Mouse (Mus musculus) testis, adult 2 months (tissue): ENCODE results near the gene Hadh.

ENCODE experiments used
- CTCF ChIP-seq: fragments of 200-500 bp; IDR thresholded peaks from 2 replicates; pipeline ENCODE4 v1.5.1; 2012; ENCODE audit warnings: low read depth, mild to moderate bottlenecking, inconsistent platforms, low read length, moderate library complexity; ENCODE audit not compliant: control insufficient read depth, insufficient read depth, insufficient replicate concordance
- POLR2A ChIP-seq: fragments of 200-500 bp; IDR thresholded peaks from 2 replicates; pipeline ENCODE4 v1.6.1; 2012; ENCODE audit warnings: low read depth, mild to moderate bottlenecking, inconsistent platforms, low read length, moderate library complexity; ENCODE audit not compliant: control insufficient read depth

DNA sequence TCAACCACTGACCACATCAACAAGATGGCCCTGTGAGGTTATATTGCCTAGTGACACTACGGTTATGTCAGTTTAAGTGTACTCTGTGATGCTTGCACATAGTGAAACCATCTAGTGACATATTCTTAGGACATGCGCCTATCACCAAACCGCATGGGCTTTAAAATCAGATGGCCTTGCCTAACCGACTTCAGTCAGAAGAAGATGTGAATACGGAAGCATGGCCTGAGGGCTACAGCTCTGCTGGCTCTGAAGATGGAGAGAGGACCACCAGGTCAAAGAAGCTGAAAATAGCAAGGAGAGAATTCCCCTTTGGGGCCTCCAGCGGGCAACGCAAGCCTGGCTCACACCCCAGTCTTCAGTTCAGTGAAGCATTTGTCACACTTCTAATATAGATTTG, 25.0 kb upstream of the Hadh start:
- TF ChIP-seq CTCF (no peak), POLR2A (no peak)
